Mouse (Mus musculus) heart, embryonic 13.5 days (tissue): ENCODE measurements around the gene Ctsw. TPM values are rescaled to one million over a fixed set of nuclear protein-coding genes. Genes with fewer than 3 reads are reported as not detected.

Experiments
- ATAC-seq: fragments of 200-750 bp; cut with Nextera tagmentation; 2 replicates; pipeline ENCODE4 v1.8.0; 2017; ENCODE audit warnings: moderate TSS enrichment; ENCODE audit not compliant: insufficient number of reproducible peaks, low FRiP score, low TSS enrichment; ENCODE audit errors: extremely low read depth
- H3K27ac ChIP-seq: fragments of 300-500 bp; sonication (generic); replicated peaks from 2 replicates; pipeline ENCODE4 v1.5.1; 2015; ENCODE audit warnings: moderate library complexity, mild to moderate bottlenecking, inconsistent platforms
- H3K27me3 ChIP-seq: fragments of 300-500 bp; sonication (generic); replicated peaks from 2 replicates; pipeline ENCODE4 v1.6.1; 2015; ENCODE audit warnings: mild to moderate bottlenecking, inconsistent platforms
- H3K36me3 ChIP-seq: fragments of 300-500 bp; sonication (generic); 2 replicates; pipeline ENCODE4 v1.6.1; 2015; ENCODE audit warnings: mild to moderate bottlenecking, inconsistent platforms
- H3K4me1 ChIP-seq: fragments of 300-500 bp; sonication (generic); 2 replicates; pipeline ENCODE4 v1.6.1; 2015; ENCODE audit warnings: inconsistent platforms
- H3K4me2 ChIP-seq: fragments of 300-500 bp; sonication (generic); 2 replicates; pipeline ENCODE4 v1.6.1; 2015; ENCODE audit warnings: inconsistent platforms, mild to moderate bottlenecking, moderate library complexity
- H3K4me3 ChIP-seq: fragments of 300-500 bp; sonication (generic); 2 replicates; pipeline ENCODE4 v1.5.1; 2015; ENCODE audit warnings: moderate library complexity, mild to moderate bottlenecking, inconsistent platforms
- H3K9ac ChIP-seq: fragments of 300-500 bp; sonication (generic); 2 replicates; pipeline ENCODE4 v1.6.1; 2015; ENCODE audit warnings: inconsistent platforms, mild to moderate bottlenecking, moderate library complexity
- H3K9me3 ChIP-seq: fragments of 300-500 bp; sonication (generic); 2 replicates; pipeline ENCODE4 v1.6.1; 2016; ENCODE audit warnings: inconsistent platforms
- WGBS: fragments of 180-500 bp; shearing (Covaris S2); methylation state at CpG from one replicate; pipeline ENCODE4 v1.1.7; 2015; ENCODE audit warnings: mixed read lengths; 5-methylcytosine and 5-hydroxymethylcytosine counted together
- polyA plus RNA-seq: library from polyadenylated mRNA; unstranded; fragments of >200 nt; fragmentation: Nextera tagmentation; extraction: Ambion mirVana; gene quantifications from 2 replicates; pipeline ENCODE4 v1.2.1, GENCODE M21; 2015

Ctsw gene
- polyA plus RNA-seq, 1 experiment from 2014 or later, result 1.7 TPM

DNA sequence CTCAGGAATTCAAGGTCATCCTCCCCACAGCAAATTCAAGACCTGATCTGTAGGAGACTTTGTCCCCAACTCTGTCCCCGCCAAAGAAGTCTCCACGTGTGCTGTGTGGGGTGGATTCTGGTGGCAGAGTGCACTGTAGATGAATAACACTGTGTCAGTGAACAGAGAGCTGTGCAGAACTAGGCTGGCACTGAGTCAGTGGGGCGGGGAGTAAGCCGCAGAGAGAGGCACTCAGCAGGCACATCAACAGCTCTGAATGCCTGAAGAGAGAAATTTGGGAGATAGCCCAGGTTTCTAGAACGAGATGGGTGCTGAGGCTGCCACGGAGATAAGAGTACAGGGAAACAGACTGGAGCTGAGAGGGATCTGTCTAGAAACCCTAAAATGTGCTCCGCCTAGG is 9.3 kb downstream of the Ctsw start:
- peaks cover 39% of the 10 kb centered on the region for H3K36me3 ChIP-seq
- WGBS, result 55% methylated on average over 7 of the region's 7 CpGs
- H3K27ac ChIP-seq, result no peak overlapping the region
- no peak overlapping the region for H3K4me3 ChIP-seq
- H3K4me1 ChIP-seq, result peaks cover 58% of the 10 kb centered on the region
- H3K9me3 ChIP-seq, result no peaks in the 10 kb centered on the region
- no peaks in the 10 kb centered on the region for H3K27me3 ChIP-seq
- no peak for ATAC-seq
- no peak overlapping the region for H3K9ac ChIP-seq
- no peak overlapping the region for H3K4me2 ChIP-seq

DNA sequence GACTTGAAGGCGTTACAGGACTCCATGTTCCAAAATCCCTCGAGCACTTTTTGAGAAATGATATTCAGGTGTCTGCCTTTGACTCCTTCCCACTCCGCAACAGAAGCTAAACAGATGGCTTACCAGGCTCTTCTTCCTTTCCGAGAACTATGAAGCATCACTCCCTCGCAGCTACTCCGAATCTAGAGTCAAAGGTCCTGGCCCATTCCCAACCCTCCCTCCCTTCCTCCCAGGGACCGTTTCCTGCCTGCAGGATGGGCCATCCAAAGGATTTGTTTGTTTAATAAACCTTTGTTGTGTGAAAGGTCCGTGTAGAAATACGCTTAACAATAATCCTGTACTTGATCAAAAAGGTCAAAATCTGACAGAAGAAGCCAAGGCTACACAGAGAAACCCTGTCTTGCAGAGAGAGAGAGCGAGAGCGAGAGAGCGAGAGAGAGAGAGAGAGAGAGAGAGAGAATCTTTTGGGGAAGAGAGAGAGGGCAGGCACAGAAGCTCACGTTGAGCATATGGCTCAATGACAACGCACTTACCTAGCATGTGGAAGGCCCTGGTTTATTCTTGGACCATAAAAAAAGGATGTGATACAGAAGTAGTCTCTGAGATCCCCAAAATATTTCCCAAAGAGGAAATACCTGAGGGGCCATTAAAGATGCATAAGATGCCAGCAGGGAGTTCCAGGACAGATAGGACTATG is 10.4 kb downstream of the Ctsw start, which contains the start of gene Ccdc85b:
Ccdc85b (minus strand) TSS at position 149 of the 697 bp plus-strand sequence.
- H3K4me2 ChIP-seq, result peak within 1 kb of the TSS; percentile 92
- H3K27me3 ChIP-seq, result no peaks in the 10 kb centered on the region
- 13% methylated on average over 14 of the region's 14 CpGs for WGBS
- H3K36me3 ChIP-seq, result peaks cover 39% of the 10 kb centered on the region
- H3K4me1 ChIP-seq, result peaks cover 53% of the 10 kb centered on the region
- H3K9me3 ChIP-seq, result no peaks in the 10 kb centered on the region
- no peak for ATAC-seq
- peak within 1 kb of the TSS; percentile 85 for H3K4me3 ChIP-seq
- peak within 1 kb of the TSS; percentile 93 for H3K27ac ChIP-seq
- H3K9ac ChIP-seq, result peak within 1 kb of the TSS; percentile 94

GRCm38 (mm10) chr19:5456922-5457745 is 11.2 kb downstream of the Ctsw start:
- WGBS, result under 1% methylated on average over 63 of the region's 70 CpGs
- H3K9ac ChIP-seq, result peak overlapping the region; percentile 94
- H3K4me3 ChIP-seq, result peak overlapping the region; percentile 85
- H3K27ac ChIP-seq, result peak overlapping the region; percentile 93
- peaks cover 53% of the 10 kb centered on the region for H3K4me1 ChIP-seq
- ATAC-seq, result peak; percentile 84
- H3K4me2 ChIP-seq, result peak overlapping the region; percentile 92
- H3K9me3 ChIP-seq, result no peaks in the 10 kb centered on the region
- H3K36me3 ChIP-seq, result peaks cover 32% of the 10 kb centered on the region
- no peaks in the 10 kb centered on the region for H3K27me3 ChIP-seq

DNA sequence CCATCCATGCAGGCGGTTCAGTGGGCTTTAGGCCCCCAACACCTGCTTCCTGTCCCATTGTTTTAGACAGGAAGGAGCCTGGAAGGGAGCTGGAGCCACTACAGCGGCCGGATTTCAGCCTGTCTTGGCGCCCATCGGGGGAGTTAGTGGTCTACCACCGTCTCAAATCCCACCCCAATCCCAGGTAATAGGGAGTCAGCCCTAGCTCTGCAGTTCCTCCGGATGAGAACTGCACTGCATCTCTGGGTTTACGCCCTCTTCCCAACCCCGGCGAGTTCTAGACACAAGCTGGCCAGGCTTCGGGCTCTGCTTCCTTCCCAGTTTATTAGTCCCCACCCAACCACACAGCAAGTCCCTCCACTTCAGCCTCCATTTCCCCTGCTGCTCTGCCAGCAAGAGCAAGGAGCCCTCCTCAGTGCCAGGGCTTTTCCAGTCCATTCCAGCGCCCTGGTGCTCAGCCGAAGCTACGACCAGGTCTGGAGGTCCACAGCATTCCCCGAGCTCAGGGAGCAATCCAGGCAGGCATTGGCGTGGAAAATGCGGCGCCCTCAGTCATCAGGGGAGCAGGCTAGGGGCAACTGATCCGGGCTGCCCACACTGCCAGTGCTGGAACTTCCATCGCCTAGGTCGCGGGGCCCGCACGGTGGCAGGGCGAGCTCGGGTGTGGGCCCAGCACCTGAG is 11.9 kb downstream of the Ctsw start:
- peak overlapping the region; percentile 92 for H3K4me2 ChIP-seq
- H3K9ac ChIP-seq, result peak overlapping the region; percentile 94
- H3K4me3 ChIP-seq, result peak overlapping the region; percentile 85
- H3K4me1 ChIP-seq, result peaks cover 46% of the 10 kb centered on the region
- peaks cover 26% of the 10 kb centered on the region for H3K36me3 ChIP-seq
- 2% methylated on average over 26 of the region's 26 CpGs for WGBS
- H3K27me3 ChIP-seq, result peaks cover 4% of the 10 kb centered on the region
- H3K9me3 ChIP-seq, result no peaks in the 10 kb centered on the region
- peak overlapping the region; percentile 93 for H3K27ac ChIP-seq
- no peak for ATAC-seq

GRCm38 (mm10) chr19:5455568-5455967 is 12.7 kb downstream of the Ctsw start:
- H3K4me3 ChIP-seq, result peak overlapping the region; percentile 85
- ATAC-seq, result no peak
- H3K9ac ChIP-seq, result peak overlapping the region; percentile 94
- no peaks in the 10 kb centered on the region for H3K9me3 ChIP-seq
- peaks cover 41% of the 10 kb centered on the region for H3K4me1 ChIP-seq
- peaks cover 26% of the 10 kb centered on the region for H3K36me3 ChIP-seq
- H3K27ac ChIP-seq, result peak overlapping the region; percentile 93
- WGBS, result 51% methylated on average over 8 of the region's 8 CpGs
- H3K4me2 ChIP-seq, result peak overlapping the region; percentile 92
- peaks cover 10% of the 10 kb centered on the region for H3K27me3 ChIP-seq

DNA sequence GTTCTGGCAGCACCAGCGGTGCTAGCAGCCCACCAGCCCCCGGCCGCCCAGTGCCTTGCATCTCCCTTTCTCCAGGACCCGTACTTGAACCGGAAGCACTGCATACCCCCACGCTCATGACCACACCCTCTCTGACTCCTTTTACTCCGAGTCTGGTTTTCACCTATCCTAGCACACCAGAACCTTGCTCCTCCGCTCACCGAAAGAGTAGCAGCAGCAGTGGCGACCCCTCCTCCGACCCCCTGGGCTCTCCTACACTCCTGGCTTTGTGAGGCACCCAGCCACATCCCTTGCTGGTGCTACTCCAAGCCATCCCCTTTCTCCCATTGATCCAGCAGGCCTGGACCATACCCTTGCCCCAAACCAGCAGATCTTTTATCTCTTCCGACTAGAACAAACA is 13.3 kb downstream of the Ctsw start:
- Histone ChIP-seq H3K27me3 (peaks cover 16% of the 10 kb centered on the region), H3K4me3 (peak overlapping the region; percentile 85), H3K4me2 (peak overlapping the region; percentile 92), H3K4me1 (peaks cover 41% of the 10 kb centered on the region), H3K27ac (peak overlapping the region; percentile 93; the same call in 1 of the 2 replicates), H3K36me3 (peaks cover 26% of the 10 kb centered on the region), H3K9me3 (no peaks in the 10 kb centered on the region), H3K9ac (peak overlapping the region; percentile 94)
- 69% methylated on average over 12 of the region's 12 CpGs for WGBS
- no peak for ATAC-seq

- Histone ChIP-seq H3K27ac (no peak overlapping the region), H3K9me3 (no peaks in the 10 kb centered on the region), H3K4me1 (peaks cover 49% of the 10 kb centered on the region), H3K4me2 (no peak overlapping the region), H3K27me3 (peaks cover 48% of the 10 kb centered on the region), H3K36me3 (peaks cover 26% of the 10 kb centered on the region), H3K4me3 (no peak overlapping the region), H3K9ac (no peak overlapping the region; the same call in 1 of the 2 replicates)
- no peak for ATAC-seq
- 70% methylated on average over 6 of the region's 6 CpGs for WGBS
Measured at GRCm38 (mm10) chr19:5451766-5452165, 16.5 kb downstream of the Ctsw start.

- Histone ChIP-seq H3K27ac (no peak overlapping the region), H3K4me2 (no peak overlapping the region), H3K9me3 (no peaks in the 10 kb centered on the region), H3K4me1 (peaks cover 28% of the 10 kb centered on the region), H3K36me3 (peaks cover 15% of the 10 kb centered on the region), H3K9ac (no peak overlapping the region), H3K4me3 (no peak overlapping the region), H3K27me3 (peaks cover 69% of the 10 kb centered on the region)
- ATAC-seq, result no peak
- 68% methylated on average over 3 of the region's 3 CpGs for WGBS
Measured at GRCm38 (mm10) chr19:5449673-5450072, 18.6 kb downstream of the Ctsw start.

DNA sequence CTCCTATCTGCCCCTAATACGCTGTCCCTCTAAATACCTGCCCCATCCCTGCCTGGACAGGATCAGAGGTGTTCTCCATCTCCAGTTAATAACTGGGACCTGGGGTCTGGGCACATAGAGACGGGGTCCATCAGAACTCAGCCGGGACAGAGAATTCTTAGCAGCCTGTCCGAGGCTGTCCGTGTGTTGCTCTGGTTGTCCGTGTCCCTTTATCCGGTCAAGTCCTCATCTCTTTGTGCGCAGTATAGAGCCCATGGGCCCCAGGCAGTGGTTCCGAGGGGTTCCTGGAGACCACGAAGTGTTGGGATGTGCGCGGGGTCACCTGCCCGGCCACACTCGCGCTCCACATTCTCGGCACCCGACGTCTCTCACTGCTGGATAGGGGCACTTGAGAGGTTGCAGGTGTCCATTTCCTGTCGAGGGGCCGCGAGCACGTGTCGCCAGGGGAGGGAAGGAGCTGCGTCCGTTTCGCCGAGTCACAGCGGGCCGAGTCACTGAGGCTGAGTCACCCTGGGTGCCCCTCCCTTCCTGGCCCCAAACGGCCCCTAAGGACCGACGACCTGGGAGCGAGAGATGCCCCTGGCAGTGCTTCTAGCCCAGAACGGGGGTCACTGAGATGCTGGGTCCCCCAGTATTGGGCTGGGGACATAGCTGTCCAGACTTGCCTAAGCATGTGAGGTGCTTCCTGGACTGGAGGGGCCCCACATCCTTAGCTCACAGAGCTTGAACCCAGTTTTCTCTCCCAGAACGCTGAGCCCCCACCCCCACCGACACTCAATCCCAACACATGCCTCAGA is 19.8 kb downstream of the Ctsw start:
- H3K27me3 ChIP-seq, result peaks cover 80% of the 10 kb centered on the region
- H3K27ac ChIP-seq, result no peak overlapping the region
- peak overlapping the region; percentile 66 for H3K4me3 ChIP-seq
- peak overlapping the region; percentile 76; the same call in 1 of the 2 replicates for H3K9ac ChIP-seq
- 6% methylated on average over 36 of the region's 36 CpGs for WGBS
- H3K4me2 ChIP-seq, result peak overlapping the region; percentile 94
- ATAC-seq, result peak; percentile 59; the same call in 1 of the 2 replicates
- H3K36me3 ChIP-seq, result peaks cover 4% of the 10 kb centered on the region
- peaks cover 23% of the 10 kb centered on the region for H3K4me1 ChIP-seq
- H3K9me3 ChIP-seq, result no peaks in the 10 kb centered on the region

- Histone ChIP-seq H3K4me2 (peak within 1 kb of the TSS; percentile 94), H3K27me3 (peaks cover 82% of the 10 kb centered on the region), H3K9me3 (no peaks in the 10 kb centered on the region), H3K27ac (no peak within 1 kb of the TSS), H3K4me1 (peaks cover 23% of the 10 kb centered on the region), H3K36me3 (no peaks in the 10 kb centered on the region), H3K4me3 (peak within 1 kb of the TSS; percentile 66), H3K9ac (peak within 1 kb of the TSS; percentile 76)
- ATAC-seq, result peak; percentile 78
- WGBS, result under 1% methylated on average over 70 of the region's 70 CpGs
Measured at GRCm38 (mm10) chr19:5447515-5448353, 20.6 kb downstream of the Ctsw start, which contains the start of gene Fosl1. Gene Fosl1, plus strand, starts transcription at chr19:5447547.
